Mouse (Mus musculus): ENCODE results near the gene Gga2.

GRCm38 (mm10) chr7:121954891-121955669 is 65.9 kb downstream of the Gga2 start:
- no peak for TF ChIP-seq ZC3H11A (IDR thresholded peaks at IDR 0.05; ENCODE audit: low read depth, low read length)
- no peak for TF ChIP-seq E2F4 (IDR thresholded peaks at IDR 0.05; ENCODE audit: insufficient replicate concordance, low read depth, low read length)
- TF ChIP-seq RAD21 (IDR thresholded peaks at IDR 0.05; ENCODE audit: low read depth, low read length): no peak
- no peak for TF ChIP-seq MEF2A (IDR thresholded peaks at IDR 0.05; ENCODE audit: borderline replicate concordance, low read depth, low read length)
- no peak for TF ChIP-seq CTCF (conservative IDR thresholded peaks at IDR 0.05 in 1 of 2, IDR thresholded peaks at IDR 0.05 in 1 of 2; ENCODE audit: low read depth in 2 of 2, low read length in 2 of 2)
- no peak for TF ChIP-seq CHD2 (IDR thresholded peaks at IDR 0.05; ENCODE audit: low read length)
- no peak for TF ChIP-seq MAX (IDR thresholded peaks at IDR 0.05; ENCODE audit: low read length)
- no peak for TF ChIP-seq EP300 (IDR thresholded peaks at IDR 0.05; ENCODE audit: low read length)
- no peak for TF ChIP-seq POLR2A (IDR thresholded peaks at IDR 0.05; ENCODE audit: low read depth, low read length)
- no peak for TF ChIP-seq USF1 (IDR thresholded peaks at IDR 0.05; ENCODE audit: low read depth, low read length)
